Mouse (Mus musculus): ENCODE results near the gene Slc2a6.

DNA sequence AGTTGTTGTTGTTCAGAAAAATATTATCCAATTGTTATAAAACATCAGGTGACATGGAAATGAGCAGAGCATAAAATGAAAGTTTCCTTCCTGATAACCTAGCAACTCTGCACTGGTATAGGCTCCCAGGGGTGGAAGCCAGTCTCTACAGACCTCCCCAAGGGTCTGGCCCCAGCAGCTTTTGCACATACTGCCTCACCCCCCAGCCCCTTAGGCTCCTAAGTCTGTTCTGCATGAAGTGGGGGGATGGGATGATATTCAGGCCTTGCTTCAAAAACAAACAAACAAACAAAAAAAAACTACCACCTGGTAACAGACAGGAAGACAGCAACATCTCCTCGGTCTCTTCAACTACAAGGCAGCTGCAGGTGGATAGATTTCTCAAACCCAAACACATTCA, 47.4 kb downstream of the Slc2a6 start:
- TF ChIP-seq POLR2A (IDR thresholded peaks at IDR 0.05; ENCODE audit: borderline replicate concordance, insufficient read depth, low read length) (no peak), CTCF (IDR thresholded peaks at IDR 0.05; ENCODE audit: borderline replicate concordance, insufficient read depth, low read depth, low read length) (no peak)
